Mouse (Mus musculus) c-Kit-positive CD71-positive TER-119-positive erythroid progenitor cells, embryonic 14.5 days (primary cell): Measurements from ENCODE around the gene Emilin3.
A peak's percentile ranks its signal among the peaks of the same experiment; 100 is the strongest.

Experiments used
- DNase-seq: peaks from one replicate; pipeline ENCODE4 v3.0.0-alpha.2; 2013; ENCODE audit warnings: low spot score

The Emilin3 gene

GRCm38 (mm10) chr2:160916714-160917113 is 4.6 kb upstream of the Emilin3 start:
- DNase-seq, result no peak

DNA sequence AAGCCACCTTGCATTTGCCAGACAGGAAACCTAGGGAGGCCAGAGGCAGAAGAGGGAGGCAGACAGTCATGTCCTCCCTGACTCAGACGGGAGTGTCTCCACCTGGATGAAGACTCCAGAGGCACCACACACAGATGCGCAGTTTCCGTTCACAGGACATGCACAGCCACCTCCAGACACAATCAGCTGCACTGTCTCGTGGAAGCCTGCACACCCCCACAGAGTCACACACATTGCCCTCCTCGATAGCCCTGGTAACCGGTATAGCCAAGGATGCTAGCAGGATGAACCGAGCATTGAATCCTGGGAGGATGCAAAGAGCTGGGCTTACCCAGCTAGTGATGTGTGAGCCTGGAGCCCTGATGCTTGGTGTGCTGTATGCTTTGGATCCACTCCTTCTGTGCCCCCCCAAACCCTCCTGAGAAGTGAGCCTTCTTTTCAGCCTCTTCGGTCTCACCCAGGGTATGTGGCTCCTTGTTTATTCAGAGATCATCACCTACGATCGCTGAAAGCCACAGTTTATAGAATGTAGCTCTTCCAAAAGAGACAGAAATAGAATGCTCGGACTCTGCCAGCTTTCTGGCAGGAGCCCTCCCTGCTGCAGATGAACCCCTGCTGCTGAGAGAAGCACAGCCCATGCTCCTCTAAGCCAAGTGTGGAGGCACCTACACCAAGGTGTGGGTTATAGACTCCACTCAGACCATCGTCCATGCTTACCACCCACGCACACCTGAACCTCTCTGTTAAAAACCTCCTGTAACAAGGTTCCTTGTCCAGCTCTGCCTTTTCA is 3.9 kb upstream of the Emilin3 start:
- DNase-seq, result no peak

GRCm38 (mm10) chr2:160914656-160915055 is 2.5 kb upstream of the Emilin3 start:
- DNase-seq, result no peak

- no peak for DNase-seq
These were observed 448 bp downstream of the Emilin3 start for GRCm38 (mm10) chr2:160911558-160912201.

DNA sequence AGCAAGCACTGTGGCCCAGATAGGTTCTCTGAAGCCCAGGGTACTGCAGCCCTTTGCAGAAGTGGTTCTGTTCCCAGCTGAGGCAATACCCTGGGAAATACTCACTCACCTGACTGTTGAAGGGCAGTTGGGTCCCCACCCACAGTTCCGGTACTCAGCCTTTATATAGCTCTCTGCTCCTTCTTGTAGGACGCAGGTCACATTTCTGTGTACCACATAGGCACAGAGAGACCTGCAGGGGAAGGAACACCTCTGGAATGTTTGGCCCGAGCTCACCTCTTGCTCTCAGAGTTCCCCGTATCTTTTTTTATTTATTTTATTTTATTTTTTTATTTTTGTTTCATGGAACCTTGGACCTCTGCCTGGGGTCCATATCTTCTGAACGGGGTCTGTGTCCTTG is 1.5 kb downstream of the Emilin3 start:
- DNase-seq, result no peak

DNA sequence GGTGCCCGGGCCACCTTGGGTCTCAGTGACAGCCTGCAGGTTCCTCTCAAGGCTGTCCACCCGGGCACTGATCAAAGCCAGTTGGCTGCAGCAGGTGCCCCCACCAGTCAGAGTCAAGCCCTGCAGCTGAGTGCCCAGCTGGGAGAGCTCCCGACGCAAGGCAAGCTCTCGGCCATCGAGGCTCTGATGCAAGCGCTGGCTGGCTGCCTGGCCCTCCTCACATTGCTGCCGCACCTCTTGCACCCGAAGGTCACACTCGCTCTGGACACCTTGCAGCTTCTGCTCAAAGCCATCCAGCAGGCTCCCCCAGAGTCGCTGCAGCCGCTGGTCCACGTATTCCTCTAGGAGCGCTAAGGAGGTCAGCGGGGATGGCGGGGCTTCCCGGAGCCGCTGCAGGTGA is 3.5 kb downstream of the Emilin3 start:
- no peak for DNase-seq

DNA sequence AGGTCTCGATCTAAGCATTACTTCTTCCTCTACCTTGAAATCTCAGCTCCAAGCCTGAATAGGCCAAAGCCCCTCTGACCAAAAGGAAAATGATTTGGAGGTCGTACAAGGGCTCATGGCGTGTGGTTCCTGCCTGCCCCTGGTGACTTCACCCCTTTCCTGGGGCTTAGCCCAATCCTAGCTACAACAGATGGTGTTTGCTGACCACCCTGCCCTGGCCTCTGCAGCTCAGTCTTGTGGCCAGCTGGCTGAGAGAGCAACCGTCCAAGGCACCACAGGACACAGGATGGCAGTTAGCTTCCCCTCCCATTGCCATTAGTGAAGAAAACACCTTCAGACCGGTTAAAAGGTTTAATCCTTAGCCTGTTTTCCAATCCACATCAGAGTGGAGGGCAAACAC is 6.0 kb downstream of the Emilin3 start:
- DNase-seq, result no peak

DNA sequence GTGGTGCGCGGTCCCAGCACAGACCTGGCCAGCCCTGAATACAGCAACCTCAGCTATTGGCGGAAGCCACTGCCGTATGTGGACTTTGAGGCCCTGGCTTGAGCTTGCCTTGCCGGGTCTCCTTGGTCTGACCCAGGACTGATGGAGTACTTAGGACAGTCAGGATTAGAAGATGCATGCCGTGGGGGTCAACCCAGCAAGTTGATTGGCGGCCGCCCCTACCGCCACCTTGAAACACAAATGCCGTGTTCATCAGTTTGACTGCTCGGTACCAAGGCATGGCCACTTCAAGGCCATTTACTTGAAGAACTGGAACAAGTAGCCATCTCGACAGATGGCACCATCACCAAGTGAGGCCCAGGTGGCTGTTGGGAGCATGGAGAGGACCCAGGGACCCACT is 6.8 kb downstream of the Emilin3 start:
- DNase-seq, result no peak

DNA sequence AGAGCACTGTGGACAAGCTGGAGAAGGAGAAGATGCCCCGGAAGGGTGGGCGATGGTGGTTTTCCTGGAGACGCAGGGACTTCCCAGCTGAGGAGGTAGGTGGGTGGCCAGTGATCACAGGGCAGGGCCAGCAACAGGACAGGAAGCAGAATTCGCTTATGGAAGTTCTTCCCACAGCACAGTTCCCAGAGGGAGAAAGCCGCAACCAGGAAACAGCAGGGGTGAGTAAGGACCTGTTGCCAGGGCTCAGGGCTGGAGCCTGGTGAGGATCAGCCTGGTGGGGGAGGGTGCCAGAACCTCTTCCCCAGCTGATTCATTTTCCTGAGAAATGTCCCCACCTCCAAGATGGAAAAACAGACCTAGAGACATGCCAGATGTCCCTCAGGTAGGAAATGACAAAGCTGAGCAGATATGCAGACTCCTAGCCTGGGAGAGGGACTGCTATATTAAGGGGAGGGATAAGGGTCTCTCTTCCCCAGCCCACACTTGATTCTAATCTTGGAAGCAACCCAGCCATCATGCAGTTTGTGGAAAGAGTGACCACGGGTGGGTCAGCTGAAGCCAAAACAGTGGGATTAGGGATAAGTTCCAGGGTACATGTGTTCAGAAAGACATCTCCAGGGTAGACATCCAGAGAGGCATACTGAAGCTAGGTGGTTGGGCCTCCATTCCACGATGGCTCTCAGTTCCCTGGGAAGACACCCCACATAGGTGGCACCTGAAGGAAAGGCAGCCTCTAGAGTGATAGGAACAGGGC is 10.3 kb downstream of the Emilin3 start:
- no peak for DNase-seq

DNA sequence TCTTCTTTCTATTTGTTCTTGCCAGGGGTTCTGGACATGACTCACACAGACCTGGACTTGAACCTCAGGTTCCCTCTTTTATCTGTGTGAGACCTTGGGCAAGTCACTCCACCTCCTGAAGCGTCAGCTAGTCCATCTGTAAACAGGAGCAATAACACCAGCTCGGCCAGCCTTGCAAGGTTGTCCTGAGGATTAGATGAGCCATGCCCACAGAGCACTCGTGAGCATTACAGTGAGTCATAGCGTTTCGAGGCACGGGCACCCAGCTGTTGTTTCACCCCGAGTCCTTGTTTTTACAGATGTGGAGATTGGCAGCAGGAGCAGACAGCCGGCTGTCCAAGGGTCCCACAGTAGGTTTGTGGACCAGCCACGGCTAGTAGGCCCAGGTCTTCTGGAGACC is 20.4 kb downstream of the Emilin3 start:
- no peak for DNase-seq

- DNase-seq, result no peak
These were observed 21.1 kb downstream of the Emilin3 start for GRCm38 (mm10) chr2:160891045-160891444.

DNA sequence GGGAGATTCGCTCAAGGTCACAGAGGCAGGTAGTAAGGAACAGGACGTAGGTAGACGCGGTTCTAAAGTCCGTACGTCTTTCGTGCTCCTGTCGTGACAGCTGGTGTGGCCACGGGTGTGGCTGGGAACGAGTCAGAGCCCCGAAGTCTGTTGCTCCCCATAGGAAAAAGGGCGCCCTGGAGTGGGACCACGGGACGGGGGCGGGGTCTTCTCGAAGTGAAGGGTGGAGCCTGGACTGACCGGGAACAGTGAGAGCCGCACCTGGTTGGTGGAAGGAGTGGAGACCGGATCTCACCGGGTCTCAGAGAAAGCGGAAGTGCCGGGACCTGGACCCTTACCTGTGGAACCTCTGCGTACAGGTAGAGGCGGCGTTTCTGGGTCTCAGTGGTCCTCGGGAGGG is 24.3 kb downstream of the Emilin3 start:
- no peak for DNase-seq

- peak; percentile 72 for DNase-seq
These were observed 24.8 kb downstream of the Emilin3 start for GRCm38 (mm10) chr2:160887284-160887683.

GRCm38 (mm10) chr2:160886221-160886620 is 25.9 kb downstream of the Emilin3 start:
- DNase-seq, result no peak

DNA sequence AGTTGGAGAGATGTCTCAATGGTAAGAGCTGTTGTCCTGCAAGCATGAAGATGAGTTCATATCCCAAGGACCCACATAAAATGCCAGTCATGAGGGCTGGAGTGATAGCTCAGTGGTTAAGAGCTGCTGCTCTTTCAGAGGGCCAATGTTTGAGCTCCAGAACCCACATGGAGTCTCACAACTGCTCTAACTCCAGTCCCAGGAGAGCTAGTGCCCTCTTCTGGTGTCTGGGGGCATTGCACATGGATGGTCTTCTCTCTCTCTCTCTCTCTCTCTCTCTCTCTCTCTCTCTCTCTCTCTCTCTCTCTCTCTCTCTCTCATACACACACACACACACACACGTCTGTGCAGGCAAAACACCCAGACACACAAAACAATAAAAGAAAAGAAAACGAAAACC is 27.3 kb downstream of the Emilin3 start:
- peak; percentile 29 for DNase-seq

- no peak for DNase-seq
These were observed 28.2 kb downstream of the Emilin3 start for GRCm38 (mm10) chr2:160883912-160884311.

DNA sequence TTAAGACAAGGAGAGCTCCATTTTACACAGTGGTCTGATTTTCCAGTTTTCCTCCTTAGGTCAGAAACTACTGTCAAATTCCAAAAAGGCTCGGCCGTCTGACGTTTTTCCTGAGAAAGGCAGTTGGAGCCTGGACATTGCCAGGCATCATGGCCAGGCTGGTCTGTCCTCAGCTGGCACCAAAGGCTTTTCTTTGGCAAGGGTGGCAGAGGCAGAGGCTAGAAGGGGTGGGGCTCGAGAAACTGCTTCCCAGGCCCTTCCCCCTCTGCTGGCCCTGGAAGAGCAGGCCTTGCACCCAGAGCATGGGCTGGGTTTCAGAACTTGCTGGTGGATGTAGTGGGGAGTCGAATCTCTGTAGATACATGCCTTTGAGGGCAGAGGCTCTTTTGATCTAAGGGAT is 29.7 kb downstream of the Emilin3 start:
- no peak for DNase-seq

GRCm38 (mm10) chr2:160881462-160882101 is 30.5 kb downstream of the Emilin3 start:
- no peak for DNase-seq

DNA sequence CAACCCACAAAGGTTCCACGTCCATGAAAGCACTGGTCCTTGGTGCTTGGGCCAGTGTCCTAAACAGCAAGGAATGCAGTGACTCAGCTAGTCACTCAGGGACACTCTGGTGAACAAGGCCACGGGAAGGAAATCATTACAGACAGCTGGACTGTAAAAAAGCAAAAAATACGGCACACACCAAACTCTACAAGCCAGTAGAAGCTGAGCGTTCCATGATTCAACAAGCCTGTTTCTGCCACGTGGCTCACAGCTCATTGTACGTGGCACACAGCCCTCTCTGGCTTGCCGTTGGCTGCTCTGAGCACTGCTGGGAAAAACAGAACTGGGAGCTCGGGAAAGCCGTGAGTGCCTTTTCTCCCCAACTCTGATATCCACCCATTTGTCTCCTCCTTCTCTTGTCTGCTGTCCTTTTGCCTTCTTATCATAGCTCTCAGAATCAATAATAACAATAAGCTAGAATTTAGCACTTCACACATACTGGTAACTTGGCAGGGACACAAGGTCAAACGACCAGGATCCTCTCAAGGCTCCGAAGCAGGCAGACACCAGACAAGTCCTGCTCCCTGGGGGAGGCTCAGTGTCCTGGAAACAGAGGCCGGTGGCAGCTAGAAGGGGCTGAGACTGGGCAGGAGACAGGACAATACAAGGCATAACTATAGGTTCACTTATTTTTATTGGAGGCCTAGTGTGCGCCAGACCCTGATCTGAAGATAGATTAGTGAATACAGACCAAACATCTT is 31.5 kb downstream of the Emilin3 start, which contains the start of gene Lpin3:
Gene Lpin3, plus strand, starts transcription at position 218 of the 743 bp plus-strand sequence.
- DNase-seq, result no peak

GRCm38 (mm10) chr2:160876115-160876514 is 36.0 kb downstream of the Emilin3 start:
- DNase-seq, result peak; percentile 29

- DNase-seq, result no peak
These were observed 37.8 kb downstream of the Emilin3 start for GRCm38 (mm10) chr2:160874231-160874877.
